Comparison of ENCODE assay signal across 8 mouse cellular contexts in genomic region chr1:64957021-64957489, GRCm38 (mm10). TPM values are rescaled to one million over a fixed set of nuclear protein-coding genes. Genes with fewer than 3 reads are reported as not detected.
DNase-seq lines count a peak whose midpoint lies in the region; ATAC-seq lines count a peak whose summit lies in the region.

No protein-coding gene starts in this region.

- H3K9ac ChIP-seq in heart, embryonic 16.5 days (ENCODE audit: low read length) = peak overlapping the region; percentile 83
- H3K9ac ChIP-seq in hindbrain, embryonic 11.5 days (ENCODE audit: low read depth, low read length) = peak overlapping the region; percentile 91

- peak overlapping the region; percentile 84 for H3K4me3 ChIP-seq in heart, embryonic 16.5 days (ENCODE audit: low read length)
- H3K4me3 ChIP-seq in hindbrain, embryonic 11.5 days (ENCODE audit: low read depth, low read length) = peak overlapping the region; percentile 71

- ATAC-seq in heart, embryonic 16.5 days (replicated peaks; ENCODE audit: extremely low read depth, insufficient read depth, low FRiP score) = no peak; the same call in 1 of the 2 replicates
- peak; percentile 65 for ATAC-seq in hindbrain, embryonic 11.5 days (ENCODE audit: low FRiP score)
- ATAC-seq in megakaryocyte-erythroid progenitor cell, adult 5-6 weeks (replicated peaks; ENCODE audit: low FRiP score, low TSS enrichment, poor library complexity, severe bottlenecking) = peak; percentile 46

- H3K36me3 ChIP-seq in heart, embryonic 16.5 days (ENCODE audit: control insufficient read depth, insufficient read depth) = no peaks in the 10 kb centered on the region
- H3K36me3 ChIP-seq in hindbrain, embryonic 11.5 days (ENCODE audit: control insufficient read depth, insufficient read depth, low read length) = no peaks in the 10 kb centered on the region

- peak overlapping the region; percentile 84 for H3K4me2 ChIP-seq in heart, embryonic 16.5 days (ENCODE audit: low read depth, low read length)
- peak overlapping the region; percentile 49 for H3K4me2 ChIP-seq in hindbrain, embryonic 11.5 days (replicated peaks; ENCODE audit: low read depth, low read length)

- DNase-seq in heart, adult 8-10 months (ENCODE audit: low spot score) = no peak
- DNase-seq in T-cell, adult 2 months (ENCODE audit: low spot score) = peak; percentile 32
- no peak for DNase-seq in hindbrain, embryonic 11.5 days (ENCODE audit: low spot score)
- DNase-seq in adrenal gland, adult 2 months = no peak
- DNase-seq in left cerebral cortex, postnatal 4 days = no peak
- DNase-seq in urinary bladder, postnatal 25 days (ENCODE audit: low spot score) = no peak

- H3K27ac ChIP-seq in heart, embryonic 16.5 days (ENCODE audit: low read length) = peak overlapping the region; percentile 30; the same call in 1 of the 2 replicates
- H3K27ac ChIP-seq in hindbrain, embryonic 11.5 days (ENCODE audit: low read depth, low read length) = peak overlapping the region; percentile 86

- H3K4me1 ChIP-seq in heart, embryonic 16.5 days (ENCODE audit: control insufficient read depth, insufficient read depth, low read length) = peaks cover 5% of the 10 kb centered on the region
- no peaks in the 10 kb centered on the region for H3K4me1 ChIP-seq in hindbrain, embryonic 11.5 days (replicated peaks; ENCODE audit: control insufficient read depth, insufficient read depth, low read length)

- 56% methylated on average over 8 of the region's 8 CpGs for WGBS in heart, embryonic 16.5 days
- WGBS in hindbrain, embryonic 11.5 days = 56% methylated on average over 8 of the region's 8 CpGs

- H3K9me3 ChIP-seq in heart, embryonic 16.5 days (replicated peaks; ENCODE audit: control insufficient read depth, low read length) = 0 out of 2 replicates have a peak, but pooled peaks cover 3% of the 10 kb centered on the region
- H3K9me3 ChIP-seq in hindbrain, embryonic 11.5 days (ENCODE audit: control insufficient read depth, low read length) = no peaks in the 10 kb centered on the region

- intact Hi-C loops in left cerebral cortex, postnatal 4 days (cut with DNase I) = no loop called here

- no peaks in the 10 kb centered on the region for H3K27me3 ChIP-seq in heart, embryonic 16.5 days (ENCODE audit: control insufficient read depth, insufficient read depth, low read length)
- no peaks in the 10 kb centered on the region for H3K27me3 ChIP-seq in hindbrain, embryonic 11.5 days (ENCODE audit: control insufficient read depth, insufficient read depth, low read length)

RNA-seq across cellular contexts. Expression of gene Plekhm3, which starts 0.4 kb away (rescaled TPM):
- polyA plus RNA-seq in heart, embryonic 16.5 days (2015; fragmentation: Nextera tagmentation; extraction: Ambion mirVana) = 6.8 and 7.2 TPM in 2 replicates
- 1 to 10 TPM; 7.0 to 9.0 (median 8.1) TPM for total RNA-seq in heart, adult 8-10 months (2022)
- 6.8 and 9.6 TPM in 2 replicates for polyA plus RNA-seq in hindbrain, embryonic 11.5 days (2014; fragmentation: Nextera tagmentation; extraction: Ambion mirVana)
- total RNA-seq in megakaryocyte-erythroid progenitor cell, adult 5-6 weeks (2014; fragmentation: Nextera tagmentation) = 4.3 and 8.1 TPM in 2 replicates
- 1.8 and 5.6 TPM in 2 replicates for total RNA-seq in megakaryocyte-erythroid progenitor cell, adult 5-6 weeks (2017)
- total RNA-seq in adrenal gland, adult 2 months (2021) = 10 to 100 TPM; 12.7 to 21.4 TPM
- 3.8 and 3.9 TPM in 2 replicates for polyA plus RNA-seq in adrenal gland, adult 2 months (2012; rRNA removed)
- total RNA-seq in left cerebral cortex, postnatal 4 days (2021) = 10 to 100 TPM; 22.2 to 25.2 TPM
